Mouse (Mus musculus) brain, embryonic 14.5 days (tissue): ENCODE data around the gene Ddi2.

Source experiments
- CTCF ChIP-seq: fragments of 200-500 bp; IDR thresholded peaks from 2 replicates; pipeline ENCODE4 v1.5.1; 2012; ENCODE audit warnings: inconsistent platforms, mild to moderate bottlenecking, moderate library complexity, borderline replicate concordance; ENCODE audit not compliant: insufficient read depth, insufficient read length; ENCODE audit errors: extremely low read depth
- POLR2A ChIP-seq: fragments of 200-500 bp; IDR thresholded peaks from 2 replicates; pipeline ENCODE4 v1.6.1; 2012; ENCODE audit warnings: mild to moderate bottlenecking, inconsistent platforms, borderline replicate concordance; ENCODE audit not compliant: poor library complexity, insufficient read depth, insufficient read length, severe bottlenecking; ENCODE audit errors: extremely low read depth

DNA sequence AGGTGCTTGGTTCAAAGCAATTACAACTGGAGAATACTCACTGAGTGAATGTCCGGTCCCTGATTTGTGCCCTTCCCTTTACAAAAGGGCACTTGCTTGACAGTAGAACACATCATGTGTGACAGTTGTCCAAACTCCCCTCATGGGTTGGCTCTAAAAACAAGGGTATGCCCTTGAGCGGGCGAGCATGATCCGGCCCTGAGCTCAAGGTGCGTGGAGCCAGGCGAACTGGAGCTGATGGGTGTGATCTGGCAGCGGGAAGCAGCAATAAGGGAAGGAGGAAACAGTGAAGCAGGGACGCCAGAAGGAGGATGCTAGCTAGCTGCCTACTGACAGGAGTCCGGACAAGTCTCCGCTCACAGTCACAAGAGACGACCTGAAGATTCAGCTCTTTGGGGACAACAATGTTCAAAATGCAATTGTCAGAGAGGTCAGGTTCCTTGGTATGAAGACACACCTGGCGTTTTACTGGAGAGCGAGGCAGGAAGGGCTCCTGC is 38.9 kb upstream of the Ddi2 start:
- TF ChIP-seq CTCF = no peak
- TF ChIP-seq POLR2A = no peak
